Mouse (Mus musculus) right cerebral cortex, postnatal 10 days (tissue): Measurements from ENCODE around the gene Fam213a.

Source experiments
- DNase-seq, 2 experiments: peaks; one replicate each; pipeline ENCODE4 v3.0.0; 2021; ENCODE audit warnings: low spot score in 2 of 2

The Fam213a gene

GRCm38 (mm10) chr14:40962365-40963290 lies 51.0 kb downstream of the Fam213a start:
- no peak for DNase-seq

GRCm38 (mm10) chr14:40960237-40960636 lies 53.4 kb downstream of the Fam213a start:
- no peak for DNase-seq

GRCm38 (mm10) chr14:40959586-40959985 lies 54.0 kb downstream of the Fam213a start:
- no peak for DNase-seq

- DNase-seq: no peak
Observed at GRCm38 (mm10) chr14:40958986-40959381, 54.6 kb downstream of the Fam213a start.

DNA sequence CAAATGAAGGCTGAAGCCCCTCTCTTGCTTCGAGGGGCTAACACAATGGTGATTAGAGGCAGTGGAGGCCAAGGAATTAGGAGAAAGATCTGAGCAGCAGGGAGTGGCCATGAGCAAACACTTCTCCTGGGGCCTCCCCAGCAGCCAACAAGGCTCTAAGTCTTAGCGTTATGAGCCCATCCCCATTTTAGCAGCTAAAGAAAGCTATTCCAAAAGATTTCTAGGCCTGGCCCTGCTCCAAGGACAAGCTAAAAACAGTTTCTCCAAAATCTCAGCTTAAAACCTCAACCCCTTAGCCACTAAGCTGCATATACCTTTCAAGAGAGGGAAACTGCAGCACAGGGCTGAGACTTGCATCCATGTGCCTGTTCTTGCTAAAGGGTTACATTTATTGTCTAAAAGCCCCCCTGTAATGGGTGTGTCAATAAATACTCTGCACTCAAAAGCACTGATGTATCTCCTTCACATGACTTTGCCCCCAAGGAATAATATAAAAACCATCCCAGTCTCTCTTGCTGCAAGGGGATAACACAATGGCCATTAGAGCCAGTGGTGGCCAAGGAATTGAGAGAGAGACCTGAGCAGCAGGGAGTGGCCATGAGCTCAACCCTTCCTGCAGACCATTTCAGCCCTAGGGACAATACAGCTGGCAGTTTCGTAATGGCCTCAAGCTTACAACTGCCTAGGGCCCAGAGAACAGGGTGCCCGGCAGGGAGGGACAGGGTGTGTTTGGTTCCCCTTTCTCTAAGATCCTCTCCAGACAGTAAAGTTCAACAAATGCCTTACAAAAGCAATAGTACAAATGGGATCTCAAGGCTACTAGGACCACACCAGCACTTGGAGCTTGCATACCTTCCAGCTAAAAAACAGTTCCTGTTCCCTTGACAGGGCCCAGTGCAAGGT lies 55.3 kb downstream of the Fam213a start:
- DNase-seq: peak; percentile 87 to 89

DNA sequence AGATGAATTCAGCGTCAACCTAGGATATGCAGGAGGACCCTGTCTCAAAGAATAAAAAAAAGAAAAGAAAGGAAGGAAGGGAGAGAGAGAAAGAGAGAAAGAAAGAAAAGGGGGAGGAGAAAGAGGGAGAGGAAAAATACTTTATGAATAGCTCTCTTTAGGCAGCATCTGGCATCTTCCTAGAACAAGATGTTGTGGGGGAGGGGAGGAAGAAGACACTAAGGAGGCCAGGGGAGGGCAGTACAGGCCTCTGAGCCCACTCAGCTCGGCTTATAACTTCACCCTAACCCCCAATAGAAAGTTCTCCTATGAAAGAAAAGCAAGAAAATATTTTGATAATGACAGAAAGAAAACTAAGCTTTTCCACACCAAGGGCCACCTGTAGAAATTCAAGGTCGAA lies 56.0 kb downstream of the Fam213a start:
- DNase-seq: peak in 1 of 2 experiments; percentile 23

- DNase-seq: peak; percentile 58 to 74
Observed at GRCm38 (mm10) chr14:40956252-40957146, 57.1 kb downstream of the Fam213a start.

DNA sequence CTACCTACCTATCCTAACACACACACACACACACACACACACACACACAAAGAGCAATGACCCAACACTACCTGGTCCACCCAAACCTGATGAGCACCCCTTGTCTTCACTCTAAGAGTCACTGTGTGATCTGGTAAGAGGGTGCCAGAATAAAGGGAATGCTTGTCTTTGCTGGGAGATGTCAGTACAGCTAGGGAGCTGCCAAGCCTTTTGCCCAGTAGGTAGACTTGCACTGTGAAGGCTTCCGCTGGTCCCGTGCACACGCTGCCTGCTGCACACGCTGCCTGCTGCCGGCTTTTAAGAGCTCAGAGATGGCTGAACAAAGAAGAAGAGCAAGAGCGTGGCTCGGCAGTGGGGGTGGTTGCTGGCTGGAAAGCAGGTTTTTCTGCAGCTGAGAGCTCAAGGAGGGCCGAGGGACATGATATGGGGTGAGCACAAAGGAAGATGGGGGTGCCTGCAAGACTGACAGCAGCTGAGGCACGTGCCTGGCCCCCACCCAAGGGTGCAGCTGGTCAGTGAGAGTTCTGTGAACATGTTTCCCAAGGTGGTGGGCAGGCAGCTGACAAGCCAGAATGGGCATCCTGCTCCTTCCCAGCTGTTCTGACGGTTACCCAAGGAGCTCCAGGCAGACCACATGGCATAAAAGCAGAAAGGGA lies 57.9 kb downstream of the Fam213a start:
- peak; percentile 83 to 90 for DNase-seq

GRCm38 (mm10) chr14:40955146-40955545 lies 58.4 kb downstream of the Fam213a start:
- no peak for DNase-seq

DNA sequence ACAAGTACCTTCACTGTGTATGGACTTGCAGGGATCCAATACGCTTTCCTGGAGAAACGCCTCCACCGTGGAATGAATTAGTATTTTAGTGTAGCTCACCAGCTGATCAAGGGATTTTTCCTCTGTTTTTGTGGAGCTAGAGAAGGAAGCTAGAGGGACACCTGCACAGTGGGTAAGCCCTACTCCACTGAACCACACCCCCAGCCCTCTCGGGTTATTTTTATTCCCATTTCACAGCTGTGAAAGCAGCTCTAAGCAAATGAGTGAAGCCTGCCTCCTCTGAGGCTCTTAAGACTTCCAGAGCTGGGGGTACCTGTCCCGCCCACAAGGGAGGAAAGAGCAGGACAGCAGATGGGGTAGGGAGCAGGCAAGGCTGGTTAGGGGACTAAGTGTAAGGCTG lies 60.2 kb downstream of the Fam213a start:
- DNase-seq: no peak

GRCm38 (mm10) chr14:40952715-40953114 lies 60.9 kb downstream of the Fam213a start:
- DNase-seq: no peak

DNA sequence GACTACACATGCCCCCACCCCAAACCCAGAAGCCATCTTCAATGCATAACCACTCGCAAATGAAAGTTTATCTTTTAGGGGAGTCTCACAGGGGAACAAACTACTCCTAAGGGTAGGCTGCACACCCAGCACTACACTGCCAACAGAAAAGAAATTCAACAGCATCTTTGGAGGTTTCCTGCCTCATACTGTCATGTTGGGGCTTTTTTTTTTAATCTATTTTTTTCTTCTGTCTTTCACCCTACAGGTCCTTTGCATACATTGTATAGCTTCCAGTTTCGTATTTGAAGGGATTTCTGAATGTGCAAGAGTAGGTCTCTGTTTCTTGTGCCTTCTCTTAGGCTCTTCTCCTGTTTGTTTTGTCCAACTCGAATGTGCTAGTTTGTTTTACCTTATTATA lies 61.3 kb downstream of the Fam213a start:
- no peak for DNase-seq

DNA sequence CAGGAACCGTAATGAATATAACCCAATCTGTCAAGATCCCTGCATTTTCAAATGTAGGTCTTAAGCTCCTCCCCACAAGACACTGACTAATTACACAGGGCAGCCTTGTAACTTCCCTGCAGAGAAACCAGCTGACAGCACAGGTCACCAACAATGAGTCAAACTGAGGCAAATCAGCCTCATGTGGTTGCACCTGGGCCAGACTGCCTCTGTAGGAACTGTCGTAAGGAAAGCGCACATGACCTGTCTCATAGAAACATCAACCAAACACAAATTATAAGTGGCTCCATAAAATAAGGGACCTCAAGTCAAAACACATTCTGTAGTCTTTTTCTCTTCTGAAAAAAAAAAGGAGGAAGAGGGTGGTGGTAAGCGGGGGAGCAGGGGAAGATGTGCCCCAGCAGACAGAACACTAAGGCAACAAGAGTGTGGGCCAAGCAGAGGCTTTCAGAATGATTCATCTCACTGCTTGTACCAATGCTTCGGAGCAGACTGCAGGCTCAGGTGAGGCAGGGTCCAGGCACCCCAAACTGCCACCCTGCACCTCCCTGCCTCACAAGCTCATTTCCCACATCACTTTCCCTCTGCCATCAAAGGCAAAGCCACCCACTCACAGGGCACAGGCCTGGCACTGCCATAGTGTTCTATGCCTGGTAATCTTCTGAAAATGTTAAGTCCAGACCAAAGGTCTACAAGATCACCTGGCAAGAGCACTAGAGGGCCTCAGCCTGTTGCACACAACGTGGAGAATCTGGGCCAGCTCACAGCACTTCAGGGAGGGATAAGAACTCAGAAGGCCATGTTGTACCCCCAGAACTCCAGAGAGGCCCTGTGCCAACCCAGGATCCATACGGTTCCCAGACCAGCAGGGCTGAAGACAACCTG lies 63.6 kb downstream of the Fam213a start:
- no peak for DNase-seq

DNA sequence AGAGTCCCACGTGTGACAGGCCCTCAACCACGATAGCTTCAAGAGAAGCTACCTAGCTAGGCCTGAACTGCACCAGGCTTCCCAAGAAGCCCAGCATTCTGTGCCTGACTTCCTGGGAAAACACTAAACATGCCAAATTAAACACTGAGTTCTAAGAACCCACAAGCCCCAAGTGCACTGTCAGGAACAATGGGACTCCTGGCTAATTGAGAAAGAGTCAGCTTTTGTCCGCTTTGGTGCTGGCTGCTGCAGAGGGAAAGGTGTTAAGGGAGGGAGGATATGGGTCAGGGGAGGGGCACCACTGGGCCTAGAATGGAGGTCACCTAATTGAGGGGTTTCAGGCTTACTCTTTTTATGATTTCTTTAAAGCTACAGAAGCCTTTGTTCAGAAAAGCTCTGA lies 64.5 kb downstream of the Fam213a start:
- DNase-seq: no peak

DNA sequence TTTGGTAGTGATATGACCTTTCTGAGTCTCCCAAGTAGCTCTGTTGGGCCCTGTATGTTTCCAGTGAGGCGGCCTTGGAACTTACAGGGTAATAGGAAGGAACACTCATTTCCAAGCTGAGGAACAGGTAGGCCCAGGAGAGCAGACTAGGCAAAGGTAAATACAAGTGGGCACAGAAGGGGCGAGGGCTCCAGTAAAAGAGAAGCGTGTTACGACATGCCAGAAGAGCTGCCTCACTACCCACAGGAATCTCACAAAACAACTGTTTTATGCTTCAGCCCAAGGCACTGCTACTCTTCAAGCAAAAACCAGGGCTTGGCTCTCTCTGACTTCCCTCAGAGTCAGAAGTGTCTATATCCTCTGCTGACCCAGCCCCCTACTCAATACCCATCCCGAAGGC lies 65.1 kb downstream of the Fam213a start:
- DNase-seq: no peak

GRCm38 (mm10) chr14:40947431-40948394 lies 65.9 kb downstream of the Fam213a start:
- DNase-seq: no peak

DNA sequence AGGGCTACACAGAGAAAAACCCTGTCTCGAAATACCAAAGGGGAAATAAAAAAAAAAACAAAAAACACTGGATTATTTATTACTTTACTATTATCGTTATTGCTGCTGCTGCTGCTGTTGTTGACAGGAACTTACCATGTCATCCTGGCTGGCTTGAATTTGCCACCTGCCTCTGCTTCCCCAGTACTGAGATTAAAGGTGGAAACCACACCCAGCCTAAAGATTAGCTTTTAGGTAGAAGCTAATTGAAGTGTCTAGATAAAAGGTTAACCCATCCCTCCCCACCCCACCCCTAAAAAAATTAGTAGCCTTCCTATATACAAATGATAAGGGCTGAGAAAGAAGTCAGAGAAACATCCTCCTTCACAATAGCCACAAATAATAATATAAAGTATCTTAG lies 69.8 kb downstream of the Fam213a start:
- no peak for DNase-seq
